Mouse (Mus musculus) MEL (cell line): ENCODE data around the gene Bmpr1a. TPM values are rescaled to one million over a fixed set of nuclear protein-coding genes. Genes with fewer than 3 reads are reported as not detected.

Experiments used
- DNase-seq: peaks from one replicate; pipeline ENCODE4 v3.0.0; 2011; ENCODE audit warnings: low read depth, low spot score
- H3K27ac ChIP-seq: 2 replicates; pipeline ENCODE4 v1.5.1; 2012; ENCODE audit warnings: low read depth, mild to moderate bottlenecking, control low read depth, low read length, moderate library complexity; ENCODE audit not compliant: control insufficient read depth
- H3K27me3 ChIP-seq, 2 experiments: fragments of 150-350 bp in 1 of 2; sonication (generic) in 1 of 2; 2 replicates each; pipeline ENCODE4 v1.6.1; 2012; ENCODE audit warnings: low read length in 2 of 2, mild to moderate bottlenecking in 2 of 2, improper control_type of control experiment in 1 of 2, moderate library complexity in 1 of 2; ENCODE audit not compliant: insufficient read depth in 2 of 2, control insufficient read depth in 1 of 2
- H3K36me3 ChIP-seq, 2 experiments: 2 replicates each; pipeline ENCODE4 v1.6.1; 2012 to 2014; ENCODE audit warnings: low read length in 2 of 2, improper control_type of control experiment in 1 of 2, inconsistent platforms in 1 of 2, mild to moderate bottlenecking in 1 of 2; ENCODE audit not compliant: insufficient read depth in 2 of 2, control insufficient read depth in 1 of 2
- H3K4me1 ChIP-seq, 2 experiments: fragments of 150-350 bp in 1 of 2; sonication (generic) in 1 of 2; 2 replicates each; pipeline ENCODE4 v1.6.1; 2012; ENCODE audit warnings: low read length in 2 of 2, improper control_type of control experiment in 1 of 2, mild to moderate bottlenecking in 1 of 2; ENCODE audit not compliant: insufficient read depth in 2 of 2, control insufficient read depth in 1 of 2
- H3K4me3 ChIP-seq, 2 experiments: fragments of 150-350 bp in 1 of 2; sonication (generic) in 1 of 2; 2 replicates each; pipeline ENCODE4 v1.5.1; 2012; ENCODE audit warnings: low read depth in 2 of 2, low read length in 2 of 2, mild to moderate bottlenecking in 2 of 2, moderate library complexity in 2 of 2, control low read depth in 1 of 2, improper control_type of control experiment in 1 of 2; ENCODE audit not compliant: control insufficient read depth in 1 of 2, insufficient read depth in 1 of 2
- H3K79me2 ChIP-seq: 2 replicates; pipeline ENCODE4 v1.6.1; 2012; ENCODE audit warnings: mild to moderate bottlenecking, low read length, moderate library complexity; ENCODE audit not compliant: control insufficient read depth, poor library complexity, insufficient read depth
- H3K9ac ChIP-seq: 2 replicates; pipeline ENCODE4 v1.6.1; 2012; ENCODE audit warnings: low read depth, mild to moderate bottlenecking, control low read depth, low read length, moderate library complexity; ENCODE audit not compliant: control insufficient read depth, poor library complexity, severe bottlenecking
- H3K9me3 ChIP-seq: fragments of 150-350 bp; sonication (generic); replicated peaks from 2 replicates; pipeline ENCODE4 v1.6.1; 2012; ENCODE audit warnings: mild to moderate bottlenecking, low read length, improper control_type of control experiment, moderate library complexity; ENCODE audit not compliant: insufficient read depth
- CHD1 ChIP-seq: IDR thresholded peaks from 2 replicates; pipeline ENCODE4 v1.6.1; 2012; ENCODE audit warnings: low read depth, mild to moderate bottlenecking, inconsistent platforms, low read length, improper control_type of control experiment
- EP300 ChIP-seq, 2 experiments: IDR thresholded peaks; 2 replicates each; pipeline ENCODE4 v1.6.1; 2011; ENCODE audit warnings: improper control_type of control experiment in 2 of 2, low read length in 2 of 2, low read depth in 1 of 2, mild to moderate bottlenecking in 1 of 2
- GABPA ChIP-seq: IDR thresholded peaks from 2 replicates; pipeline ENCODE4 v1.6.1; 2012; ENCODE audit warnings: low read depth, mild to moderate bottlenecking, inconsistent platforms, low read length, improper control_type of control experiment, moderate library complexity
- GATA1 ChIP-seq: IDR thresholded peaks from 2 replicates; pipeline ENCODE4 v1.6.1; 2011; ENCODE audit warnings: low read depth, low read length, improper control_type of control experiment
- KAT2A ChIP-seq: conservative IDR thresholded peaks from 2 replicates; pipeline ENCODE4 v1.6.1; 2012; ENCODE audit warnings: low read depth, low read length, improper control_type of control experiment, inconsistent platforms
- MAX ChIP-seq: IDR thresholded peaks from 2 replicates; pipeline ENCODE4 v1.6.1; 2011; ENCODE audit warnings: low read length, improper control_type of control experiment
- MAZ ChIP-seq: IDR thresholded peaks from 2 replicates; pipeline ENCODE4 v1.6.1; 2012; ENCODE audit warnings: low read depth, mild to moderate bottlenecking, inconsistent platforms, low read length, improper control_type of control experiment
- MYB ChIP-seq: IDR thresholded peaks from 2 replicates; pipeline ENCODE4 v1.6.1; 2011; ENCODE audit warnings: mild to moderate bottlenecking, low read depth, low read length, improper control_type of control experiment
- MYC ChIP-seq: IDR thresholded peaks from 2 replicates; pipeline ENCODE4 v1.6.1; 2011; ENCODE audit warnings: low read depth, mild to moderate bottlenecking, low read length, improper control_type of control experiment, moderate library complexity
- NELFE ChIP-seq: IDR thresholded peaks from 2 replicates; pipeline ENCODE4 v1.6.1; 2011; ENCODE audit warnings: low read depth, low read length, improper control_type of control experiment
- POLR2AphosphoS2 ChIP-seq: IDR thresholded peaks from 2 replicates; pipeline ENCODE4 v1.6.1; 2011; ENCODE audit warnings: low read length, improper control_type of control experiment
- POLR2AphosphoS5 ChIP-seq: IDR thresholded peaks from 2 replicates; pipeline ENCODE4 v1.6.1; 2012; ENCODE audit warnings: low read depth, borderline replicate concordance, mild to moderate bottlenecking, inconsistent platforms, low read length, moderate library complexity, mixed read lengths
- RAD21 ChIP-seq: IDR thresholded peaks from 2 replicates; pipeline ENCODE4 v1.6.1; 2011; ENCODE audit warnings: mild to moderate bottlenecking, low read depth, low read length, improper control_type of control experiment
- RCOR1 ChIP-seq: IDR thresholded peaks from 2 replicates; pipeline ENCODE4 v1.6.1; 2012; ENCODE audit warnings: low read depth, mild to moderate bottlenecking, inconsistent platforms, low read length, improper control_type of control experiment
- TAL1 ChIP-seq: IDR thresholded peaks from 2 replicates; pipeline ENCODE4 v1.6.1; 2012; ENCODE audit warnings: mild to moderate bottlenecking, inconsistent platforms, low read length, moderate library complexity, mixed read lengths
- TBP ChIP-seq: IDR thresholded peaks from 2 replicates; pipeline ENCODE4 v1.8.0; 2011; ENCODE audit warnings: low read depth, low read length, improper control_type of control experiment
- USF1 ChIP-seq: IDR thresholded peaks from 2 replicates; pipeline ENCODE4 v1.6.1; 2014; ENCODE audit warnings: low read depth, mild to moderate bottlenecking, inconsistent platforms, low read length, improper control_type of control experiment, moderate library complexity
- USF2 ChIP-seq, 2 experiments: IDR thresholded peaks; 2 replicates each; pipeline ENCODE4 v1.6.1; 2011 to 2012; ENCODE audit warnings: improper control_type of control experiment in 2 of 2, low read length in 2 of 2, borderline replicate concordance in 1 of 2, inconsistent platforms in 1 of 2, low read depth in 1 of 2, mild to moderate bottlenecking in 1 of 2; ENCODE audit not compliant: insufficient read depth in 1 of 2
- ZC3H11A ChIP-seq: IDR thresholded peaks from 2 replicates; pipeline ENCODE4 v1.6.1; 2012; ENCODE audit warnings: low read depth, mild to moderate bottlenecking, inconsistent platforms, low read length, improper control_type of control experiment
- ZKSCAN1 ChIP-seq: IDR thresholded peaks from 2 replicates; pipeline ENCODE4 v1.6.1; 2012; ENCODE audit warnings: low read depth, mild to moderate bottlenecking, inconsistent platforms, low read length, improper control_type of control experiment, moderate library complexity
- ZMIZ1 ChIP-seq: IDR thresholded peaks from 2 replicates; pipeline ENCODE4 v1.6.1; 2012; ENCODE audit warnings: low read depth, mild to moderate bottlenecking, inconsistent platforms, low read length, improper control_type of control experiment, moderate library complexity
- ZNF384 ChIP-seq: IDR thresholded peaks from 2 replicates; pipeline ENCODE4 v1.6.1; 2012; ENCODE audit warnings: low read depth, mild to moderate bottlenecking, inconsistent platforms, low read length, improper control_type of control experiment
- polyA plus RNA-seq, 2 experiments: library from polyadenylated mRNA; stranded (reverse) in 1 of 2; unstranded in 1 of 2; fragments of >175 nt in 1 of 2; fragments of >200 nt in 1 of 2; gene quantifications; 2 replicates each; pipeline versions ENCODE4 v1.2.1 to v1.2.4; 2012; ENCODE audit warnings: low replicate concordance in 2 of 2, low read depth in 1 of 2; ENCODE audit not compliant: insufficient read length in 2 of 2, insufficient read depth in 1 of 2, missing spikeins in 1 of 2
- total RNA-seq: library from RNA; depleted of rRNA; stranded (reverse); fragments of 300-350 nt; gene quantifications from 2 replicates; pipeline ENCODE4 v1.2.3, GENCODE M21; 2012

Gene Bmpr1a
- total and polyA plus RNA-seq, 3 experiments = 3.1 TPM; not detected in 1

- TF ChIP-seq GABPA = no peak
- no peak for TF ChIP-seq ZNF384
- no peak for TF ChIP-seq MYB
- no peak for TF ChIP-seq RCOR1
- no peak for TF ChIP-seq ZC3H11A
- TF ChIP-seq MYC = no peak
- TF ChIP-seq USF2 (IDR thresholded peaks at IDR 0.05; ENCODE audit: borderline replicate concordance in 1 of 2, insufficient read depth in 1 of 2, low read depth in 1 of 2, low read length in 2 of 2) = no peak
- TF ChIP-seq TAL1 = no peak
- no peak for TF ChIP-seq USF1
- no peak for TF ChIP-seq ZMIZ1
- no peak for TF ChIP-seq KAT2A
- TF ChIP-seq MAX = no peak
- no peak for TF ChIP-seq POLR2AphosphoS5
- TF ChIP-seq ZKSCAN1 = no peak
- H3K4me3 ChIP-seq = no peak overlapping the region
- H3K79me2 ChIP-seq = peaks cover 5% of the 10 kb centered on the region
- H3K4me1 ChIP-seq = no peaks in the 10 kb centered on the region; a peak in 1 of 4 replicates
- H3K36me3 ChIP-seq = no peaks in the 10 kb centered on the region; a peak in 1 of 4 replicates
- no peak for DNase-seq
- H3K27ac ChIP-seq = no peak overlapping the region
- H3K27me3 ChIP-seq = no peaks in the 10 kb centered on the region
- H3K9ac ChIP-seq = no peak overlapping the region
- H3K9me3 ChIP-seq = no peaks in the 10 kb centered on the region
Observed at GRCm38 (mm10) chr14:34500309-34500708, 2.8 kb downstream of the Bmpr1a start.

GRCm38 (mm10) chr14:34499664-34500063, 3.5 kb downstream of the Bmpr1a start:
- DNase-seq = no peak
- no peaks in the 10 kb centered on the region for H3K9me3 ChIP-seq
- H3K36me3 ChIP-seq = no peaks in the 10 kb centered on the region; a peak in 1 of 4 replicates
- H3K27me3 ChIP-seq = no peaks in the 10 kb centered on the region
- H3K4me3 ChIP-seq = no peak overlapping the region
- peaks cover 5% of the 10 kb centered on the region for H3K79me2 ChIP-seq
- no peak overlapping the region for H3K9ac ChIP-seq
- no peaks in the 10 kb centered on the region; a peak in 1 of 4 replicates for H3K4me1 ChIP-seq
- no peak for TF ChIP-seq POLR2AphosphoS2
- no peak for TF ChIP-seq TBP
- no peak for TF ChIP-seq GABPA
- no peak for TF ChIP-seq ZC3H11A
- TF ChIP-seq EP300 (IDR thresholded peaks at IDR 0.05; ENCODE audit: low read depth in 1 of 2, low read length in 2 of 2) = no peak
- no peak for TF ChIP-seq NELFE
- TF ChIP-seq USF2 (IDR thresholded peaks at IDR 0.05; ENCODE audit: borderline replicate concordance in 1 of 2, insufficient read depth in 1 of 2, low read depth in 1 of 2, low read length in 2 of 2) = no peak
- TF ChIP-seq ZNF384 = no peak
- TF ChIP-seq MAX = no peak
- TF ChIP-seq MYC = no peak
- TF ChIP-seq MAZ = no peak
- no peak for TF ChIP-seq GATA1
- TF ChIP-seq RAD21 = no peak
- TF ChIP-seq KAT2A = no peak
- no peak for TF ChIP-seq CHD1
- no peak for TF ChIP-seq RCOR1
- TF ChIP-seq, all 39 proteins: peak for 0
- no peak overlapping the region for H3K27ac ChIP-seq
